Mouse (Mus musculus) cerebellum, adult 9-11 months (tissue): ENCODE measurements around the gene Fhl1.

ENCODE experiments used
- DNase-seq: peaks from one replicate; pipeline ENCODE4 v3.0.0; 2022

Fhl1 gene

DNA sequence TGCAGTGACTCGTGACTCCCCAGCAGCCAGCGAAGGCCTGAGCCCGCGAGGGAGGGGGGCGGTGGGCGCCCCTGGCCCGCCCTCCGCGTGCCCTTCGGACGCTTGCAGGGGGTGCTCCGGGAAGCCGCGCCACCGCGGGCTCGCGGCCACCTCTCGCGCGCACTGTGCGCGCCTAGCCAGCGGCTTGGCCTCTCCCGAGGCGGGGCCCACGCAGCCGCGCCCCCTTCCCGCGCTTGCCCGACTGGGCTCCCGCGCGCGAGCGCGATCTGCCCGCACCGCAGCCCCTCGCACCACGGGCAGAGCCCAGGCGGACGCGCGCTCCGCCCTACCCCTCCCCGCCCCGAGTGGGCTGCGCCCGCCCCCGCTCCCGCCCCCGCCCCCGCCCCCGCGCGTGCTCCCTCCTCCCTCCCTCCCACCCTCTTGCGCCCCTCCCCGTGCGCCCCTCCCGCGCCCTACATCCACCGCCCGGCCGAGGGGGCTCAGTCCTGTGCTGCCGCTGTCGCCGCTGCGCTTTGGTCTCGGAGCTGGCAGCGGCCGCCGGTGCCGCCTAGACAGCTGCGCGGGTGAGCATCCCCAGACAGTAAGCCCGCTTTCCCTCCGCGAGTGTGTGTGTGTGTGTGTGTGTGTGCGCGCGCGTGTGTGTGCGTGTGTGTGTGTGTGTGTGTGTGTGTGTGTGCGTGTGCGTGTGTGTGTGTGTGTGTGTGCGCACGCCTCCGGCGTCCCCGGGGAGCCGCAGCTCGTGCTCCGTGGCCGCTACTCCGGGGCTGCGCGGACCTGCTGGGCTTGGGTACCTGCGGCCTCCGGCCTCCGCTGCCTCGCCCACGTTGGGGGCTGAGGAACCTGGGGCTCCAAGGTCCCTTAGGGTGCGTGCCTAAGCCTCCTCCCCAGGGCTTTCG lies at the start of gene Fhl1:
Gene Fhl1 (plus strand): TSS at position 482 of the 896 bp plus-strand sequence.
- peak; percentile 76 for DNase-seq

DNA sequence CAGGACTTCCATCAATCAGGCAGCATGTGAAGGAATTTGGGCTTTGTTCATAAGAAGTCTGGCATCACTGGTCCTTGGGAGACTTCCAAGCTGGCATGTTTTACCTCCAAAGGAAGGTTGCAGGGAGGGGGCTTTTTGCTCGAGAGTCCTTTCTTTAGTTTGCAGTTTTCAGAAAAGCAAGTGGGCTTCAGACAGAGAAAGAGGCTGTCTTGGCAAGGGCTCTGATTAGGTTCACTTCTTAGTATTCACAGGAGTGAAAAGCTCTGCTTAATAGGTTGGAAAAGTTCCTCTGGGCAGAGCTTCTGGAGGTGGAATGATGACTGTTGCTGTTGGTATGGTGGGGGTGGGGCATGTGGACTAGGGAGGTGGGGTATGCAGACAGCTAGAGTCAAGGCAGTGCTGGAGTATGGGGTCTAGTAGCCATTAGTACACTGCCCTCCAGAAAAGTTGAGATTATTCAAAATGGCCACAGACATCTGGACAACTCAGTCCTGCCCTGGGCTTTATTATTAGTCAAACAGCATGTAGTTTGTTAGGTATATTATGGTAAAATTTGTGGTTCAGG lies 49.3 kb upstream of the Fhl1 start:
- no peak for DNase-seq

DNA sequence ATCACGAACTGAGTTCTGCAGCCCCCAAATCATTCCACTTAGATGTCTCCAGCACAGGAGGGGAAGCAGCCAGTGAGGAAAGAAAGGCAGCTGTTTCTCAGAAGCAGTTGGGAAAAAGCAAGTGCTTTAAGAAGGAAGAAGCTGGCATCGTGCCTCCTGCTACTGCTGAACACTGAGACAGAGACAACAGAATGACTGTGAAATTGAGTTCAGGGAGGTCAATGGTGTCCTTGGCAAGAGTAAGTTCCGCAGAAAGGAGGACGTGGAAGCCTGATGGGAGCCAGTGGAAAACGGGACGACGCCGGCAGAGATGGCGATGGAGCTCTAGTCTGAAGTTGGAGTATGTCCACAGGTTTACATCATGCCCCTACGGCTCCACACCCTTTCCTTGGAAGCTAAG lies 48.1 kb upstream of the Fhl1 start:
- DNase-seq, result no peak

- no peak for DNase-seq
Observed at GRCm38 (mm10) chrX:56692554-56692953, 39.0 kb upstream of the Fhl1 start.

GRCm38 (mm10) chrX:56694539-56694938 lies 37.0 kb upstream of the Fhl1 start:
- DNase-seq, result no peak

GRCm38 (mm10) chrX:56697199-56697780 lies 34.3 kb upstream of the Fhl1 start:
- no peak for DNase-seq

DNA sequence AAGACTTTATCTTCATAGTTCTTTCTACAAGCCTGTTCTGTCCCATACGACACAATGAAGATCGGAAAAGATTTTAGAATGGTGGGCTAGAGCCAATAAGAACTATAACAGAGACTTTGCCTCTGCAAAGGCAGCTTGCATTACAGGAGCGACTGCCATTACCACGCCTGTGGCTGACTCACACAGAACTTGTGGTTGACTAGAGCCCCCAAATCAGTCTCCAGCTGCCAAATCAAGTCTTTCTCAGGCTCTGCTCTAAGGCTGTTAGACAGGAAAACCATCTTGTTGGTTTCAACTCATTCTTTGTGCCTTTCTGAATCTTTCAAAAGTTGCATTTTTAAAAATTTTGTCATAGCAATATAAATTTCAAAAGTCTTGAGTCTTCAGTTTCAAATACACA lies 33.7 kb upstream of the Fhl1 start:
- no peak for DNase-seq

DNA sequence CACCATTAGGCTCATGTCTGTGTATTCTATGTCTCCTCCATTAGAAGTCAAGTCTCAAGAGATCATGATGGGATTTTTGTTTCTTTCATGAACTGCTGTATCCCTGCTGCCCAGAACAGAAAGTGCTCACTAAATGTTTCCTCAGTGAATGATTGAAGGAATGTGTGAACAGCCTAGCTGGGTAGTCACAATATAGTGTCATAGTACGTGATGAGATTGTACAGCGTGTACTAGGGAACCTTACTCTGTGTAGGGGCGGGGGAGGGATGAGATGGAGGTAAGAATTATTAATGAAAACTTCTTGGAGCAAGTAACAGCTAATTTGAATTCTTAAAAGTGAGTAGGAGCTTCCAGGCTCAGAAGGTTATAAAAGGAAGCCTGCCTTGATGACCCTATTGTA lies 30.3 kb upstream of the Fhl1 start:
- no peak for DNase-seq

GRCm38 (mm10) chrX:56703965-56704562 lies 27.5 kb upstream of the Fhl1 start:
- DNase-seq, result no peak

GRCm38 (mm10) chrX:56708592-56709370 lies 22.8 kb upstream of the Fhl1 start:
- no peak for DNase-seq

DNA sequence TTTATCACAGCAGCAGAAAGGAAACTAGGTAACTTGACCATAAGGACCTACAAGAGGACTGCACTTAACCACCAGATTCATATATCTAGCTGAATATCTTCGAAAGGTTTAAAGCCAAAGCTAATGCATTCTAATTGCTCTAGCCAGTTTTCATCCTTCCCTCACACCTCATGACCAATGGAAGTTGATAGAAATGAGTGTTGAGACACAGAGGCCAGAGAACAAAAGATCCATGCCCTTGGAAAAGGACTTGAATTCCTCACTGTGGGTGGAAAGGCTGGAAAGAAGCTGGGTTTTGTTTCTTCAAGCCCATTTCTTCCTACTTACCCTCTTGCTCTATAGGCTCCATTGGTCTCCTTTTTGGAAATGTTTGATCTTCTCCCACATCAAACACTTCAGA lies 21.1 kb upstream of the Fhl1 start:
- no peak for DNase-seq

GRCm38 (mm10) chrX:56712666-56713065 lies 18.9 kb upstream of the Fhl1 start:
- no peak for DNase-seq

GRCm38 (mm10) chrX:56722559-56722958 lies 9.0 kb upstream of the Fhl1 start:
- DNase-seq, result no peak

GRCm38 (mm10) chrX:56728507-56728906 lies 3.1 kb upstream of the Fhl1 start:
- no peak for DNase-seq

- no peak for DNase-seq
Observed at GRCm38 (mm10) chrX:56730828-56731305, 720 bp upstream of the Fhl1 start.

DNA sequence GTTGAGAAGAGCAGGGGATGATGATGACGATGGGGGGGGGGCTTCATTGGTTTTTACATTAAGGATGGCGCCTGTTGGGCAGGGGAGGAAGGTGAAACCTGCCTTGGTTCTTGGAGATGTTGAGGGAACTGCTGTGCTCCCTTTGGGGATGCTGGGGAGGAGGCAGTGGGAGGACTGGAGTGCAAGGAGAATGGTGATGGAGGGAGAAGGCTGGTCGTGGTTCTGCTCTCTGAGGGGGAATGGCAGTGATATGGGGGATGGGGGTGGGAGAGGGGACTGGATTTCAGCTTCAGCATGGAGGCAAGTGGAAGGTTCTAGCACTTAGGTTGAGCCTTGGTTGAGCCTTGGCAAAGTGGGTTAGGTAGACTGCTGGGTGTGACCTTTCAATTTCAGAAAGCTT lies 814 bp downstream of the Fhl1 start:
- no peak for DNase-seq

GRCm38 (mm10) chrX:56734436-56734835 lies 2.8 kb downstream of the Fhl1 start:
- no peak for DNase-seq

DNA sequence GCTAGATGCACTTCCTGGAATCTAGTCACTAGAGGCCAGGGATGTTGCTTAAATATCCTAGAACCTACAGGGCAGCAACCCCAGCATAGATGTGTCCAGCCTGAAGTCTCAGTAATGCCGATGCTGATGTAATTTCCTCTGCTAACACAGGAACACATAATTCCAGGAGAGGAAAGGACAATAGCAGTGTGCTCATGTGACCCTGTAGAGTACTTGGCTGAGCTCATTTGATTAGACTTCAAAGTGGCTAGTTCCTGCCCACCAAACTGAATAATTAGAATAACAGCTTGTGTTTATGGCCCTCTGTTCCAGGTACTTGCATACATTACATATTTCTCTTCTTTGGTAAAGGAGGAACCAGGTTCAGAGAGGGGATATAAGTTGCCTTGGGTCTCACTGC lies 4.6 kb downstream of the Fhl1 start:
- no peak for DNase-seq

DNA sequence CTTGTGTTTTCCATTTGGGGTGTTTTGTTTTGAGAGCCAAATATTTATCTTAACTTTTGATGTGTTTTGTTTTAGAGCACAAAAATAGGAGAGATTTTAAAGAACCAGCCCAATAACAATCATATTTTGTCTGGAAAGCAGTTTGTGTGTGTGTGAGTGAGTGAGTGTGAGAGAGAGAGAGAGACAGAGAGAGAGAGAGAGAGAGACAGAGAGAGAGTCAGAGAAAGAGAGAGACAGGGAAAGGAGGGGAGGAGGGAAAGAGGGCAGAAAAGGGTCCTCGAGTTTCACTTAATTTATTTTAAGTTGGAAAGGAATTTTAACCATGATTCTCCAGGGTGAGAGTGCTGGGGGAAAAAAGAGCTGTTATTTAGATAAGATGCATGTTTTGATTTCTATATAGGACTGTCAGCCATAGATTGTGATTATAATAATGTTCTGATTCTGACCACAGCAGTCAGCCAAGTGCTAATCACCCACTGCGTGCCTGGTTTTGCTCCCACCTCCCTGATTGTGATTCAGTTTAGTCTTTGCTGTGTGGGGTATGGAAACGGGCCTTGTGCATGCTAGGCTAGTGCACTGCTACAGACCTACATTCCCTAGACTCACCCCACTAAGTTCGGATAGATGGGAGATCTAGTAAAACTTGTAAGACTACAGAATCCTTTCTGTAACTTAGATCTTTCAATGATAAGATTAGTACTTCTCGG lies 6.4 kb downstream of the Fhl1 start:
- no peak for DNase-seq

DNA sequence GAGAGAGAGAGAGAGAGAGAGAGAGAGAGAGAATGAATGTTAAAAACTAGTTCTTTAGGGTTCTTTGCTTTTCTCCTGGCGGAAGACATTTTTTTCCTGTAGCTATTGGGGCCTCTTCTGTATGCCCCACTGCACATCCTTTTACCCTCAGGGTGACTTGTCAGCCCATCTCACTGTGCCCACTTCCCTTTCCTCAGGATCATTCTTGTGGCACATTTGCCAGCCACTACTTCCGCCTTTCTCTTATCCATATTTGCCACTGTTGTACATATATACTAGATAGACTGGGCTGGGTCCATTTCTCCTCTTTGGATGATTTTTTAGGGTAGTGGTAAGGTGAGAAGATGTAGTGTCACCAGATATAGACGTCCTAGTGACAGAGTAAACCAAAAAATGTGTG lies 9.8 kb downstream of the Fhl1 start:
- DNase-seq, result no peak

DNA sequence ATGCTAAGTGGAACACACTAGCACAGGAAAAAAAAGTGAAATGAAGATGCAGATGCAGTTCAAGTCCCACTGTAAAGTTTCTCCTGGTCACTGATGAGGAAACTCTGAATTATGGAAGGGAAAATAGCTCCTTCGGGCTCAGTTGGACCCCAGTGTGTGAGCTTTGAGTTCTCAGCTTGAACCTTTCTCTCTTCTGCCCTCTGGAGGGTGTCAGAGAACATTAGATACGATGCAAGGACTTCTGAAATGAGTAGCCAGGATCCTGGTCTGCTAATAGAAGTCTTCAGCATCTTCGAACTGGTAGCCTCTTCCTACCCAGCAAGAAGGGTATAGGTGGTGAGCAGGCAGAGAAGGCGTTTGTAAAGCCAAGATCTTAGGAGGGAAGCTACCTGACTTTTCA lies 19.9 kb downstream of the Fhl1 start:
- no peak for DNase-seq

GRCm38 (mm10) chrX:56752144-56752543 lies 20.6 kb downstream of the Fhl1 start:
- no peak for DNase-seq
